Mouse (Mus musculus): ENCODE data around the gene Mccc1. TPM values are rescaled to one million over a fixed set of nuclear protein-coding genes. Genes with fewer than 3 reads are reported as not detected.

The Mccc1 gene
- total RNA-seq (2021) = 10 to 100 TPM; 80.9 to 98.5 TPM
- 47.4 and 85.0 TPM in 2 replicates for polyA plus RNA-seq (2012; rRNA removed)
- long read RNA-seq, transcript Mccc1-201 (19 exons, 2,455 nt) = major isoform, 121 of 166 reads
- long read RNA-seq, partial matches to known transcripts = 24 of 166 reads
- long read RNA-seq, other reads (novel, unspliced or antisense) = 21 of 166 reads

GRCm38 (mm10) chr3:36000275-36001239 is at the start of gene Mccc1:
Gene Mccc1 (minus strand): TSS chr3:36000678.
- H3K79me2 ChIP-seq (replicated peaks; ENCODE audit: control insufficient read depth, insufficient read depth, low read length) = no peaks in the 10 kb centered on the region
- H3K36me3 ChIP-seq (ENCODE audit: control insufficient read depth, insufficient read depth, low read length) = peaks cover 4% of the 10 kb centered on the region; the same call in 1 of the 2 replicates
- intact Hi-C loops (cut with DNase I) = loop anchor here (2.0 to 5.0 kb wide), 3 partner anchors 64 to 246 kb away; partner anchors contain the start of genes Acad9 and Atp11b
- WGBS = 3% methylated on average over 39 of the region's 39 CpGs
- no peaks in the 10 kb centered on the region for H3K27me3 ChIP-seq (ENCODE audit: control insufficient read depth, insufficient read depth, low read length)
- H3K4me3 ChIP-seq = peak within 1 kb of the TSS; percentile 75
- H3K4me1 ChIP-seq (ENCODE audit: control insufficient read depth, insufficient read depth, low read length) = peaks cover 1% of the 10 kb centered on the region
- H3K27ac ChIP-seq = peak within 1 kb of the TSS; percentile 98
- DNase-seq = peak; percentile 96
- no peak for TF ChIP-seq CTCF (IDR thresholded peaks at IDR 0.05)
- TF ChIP-seq EP300 (IDR thresholded peaks at IDR 0.05; ENCODE audit: insufficient read depth, low read depth, low read length) = peak; percentile 88
- TF ChIP-seq POLR2A (IDR thresholded peaks at IDR 0.05; ENCODE audit: insufficient read depth, low read depth, low read length) = peak; percentile 77
- peak within 1 kb of the TSS; percentile 83 for H3K9ac ChIP-seq (ENCODE audit: low read depth, low read length)

GRCm38 (mm10) chr3:36049106-36049505 is 48.6 kb upstream of the Mccc1 start:
- H3K27me3 ChIP-seq (ENCODE audit: control insufficient read depth, insufficient read depth, low read length) = no peaks in the 10 kb centered on the region
- no peaks in the 10 kb centered on the region for H3K4me1 ChIP-seq (ENCODE audit: control insufficient read depth, insufficient read depth, low read length)
- intact Hi-C loops (cut with DNase I) = no loop called here
- H3K9ac ChIP-seq (ENCODE audit: low read depth, low read length) = no peak overlapping the region
- 49% methylated on average over 1 of the region's 1 CpGs for WGBS
- no peak for DNase-seq
- H3K27ac ChIP-seq = no peak overlapping the region
- H3K4me3 ChIP-seq = no peak overlapping the region
- TF ChIP-seq EP300 (IDR thresholded peaks at IDR 0.05; ENCODE audit: insufficient read depth, low read depth, low read length) = no peak
- no peak for TF ChIP-seq POLR2A (IDR thresholded peaks at IDR 0.05; ENCODE audit: insufficient read depth, low read depth, low read length)
- no peak for TF ChIP-seq CTCF (IDR thresholded peaks at IDR 0.05)
- H3K79me2 ChIP-seq (replicated peaks; ENCODE audit: control insufficient read depth, insufficient read depth, low read length) = no peaks in the 10 kb centered on the region
- no peaks in the 10 kb centered on the region for H3K36me3 ChIP-seq (ENCODE audit: control insufficient read depth, insufficient read depth, low read length)

- intact Hi-C loops (cut with DNase I) = no loop called here
- WGBS = 68% methylated on average over 4 of the region's 4 CpGs
These were observed 44.6 kb upstream of the Mccc1 start for GRCm38 (mm10) chr3:36045086-36045485.

GRCm38 (mm10) chr3:36044520-36044919 is 44.0 kb upstream of the Mccc1 start:
- Histone ChIP-seq H3K4me1 (ENCODE audit: control insufficient read depth, insufficient read depth, low read length) (no peaks in the 10 kb centered on the region), H3K36me3 (ENCODE audit: control insufficient read depth, insufficient read depth, low read length) (no peaks in the 10 kb centered on the region), H3K27ac (no peak overlapping the region), H3K79me2 (replicated peaks; ENCODE audit: control insufficient read depth, insufficient read depth, low read length) (no peaks in the 10 kb centered on the region), H3K9ac (ENCODE audit: low read depth, low read length) (no peak overlapping the region), H3K27me3 (ENCODE audit: control insufficient read depth, insufficient read depth, low read length) (no peaks in the 10 kb centered on the region), H3K4me3 (no peak overlapping the region)
- intact Hi-C loops (cut with DNase I) = no loop called here
- TF ChIP-seq CTCF (IDR thresholded peaks at IDR 0.05) (no peak), EP300 (IDR thresholded peaks at IDR 0.05; ENCODE audit: insufficient read depth, low read depth, low read length) (no peak), POLR2A (IDR thresholded peaks at IDR 0.05; ENCODE audit: insufficient read depth, low read depth, low read length) (no peak)
- DNase-seq = no peak

More at GRCm38 (mm10) chr3:36045086-36045485, 44.6 kb upstream of the Mccc1 start:
- no peaks in the 10 kb centered on the region for H3K79me2 ChIP-seq (replicated peaks; ENCODE audit: control insufficient read depth, insufficient read depth, low read length)
- no peak for TF ChIP-seq EP300 (IDR thresholded peaks at IDR 0.05; ENCODE audit: insufficient read depth, low read depth, low read length)
- no peak for TF ChIP-seq CTCF (IDR thresholded peaks at IDR 0.05)
- TF ChIP-seq POLR2A (IDR thresholded peaks at IDR 0.05; ENCODE audit: insufficient read depth, low read depth, low read length) = no peak
- H3K4me1 ChIP-seq (ENCODE audit: control insufficient read depth, insufficient read depth, low read length) = no peaks in the 10 kb centered on the region
- H3K9ac ChIP-seq (ENCODE audit: low read depth, low read length) = no peak overlapping the region
- no peaks in the 10 kb centered on the region for H3K36me3 ChIP-seq (ENCODE audit: control insufficient read depth, insufficient read depth, low read length)
- no peak overlapping the region for H3K27ac ChIP-seq
- no peak overlapping the region for H3K4me3 ChIP-seq
- DNase-seq = no peak
- H3K27me3 ChIP-seq (ENCODE audit: control insufficient read depth, insufficient read depth, low read length) = no peaks in the 10 kb centered on the region

GRCm38 (mm10) chr3:36031740-36032510 is 31.4 kb upstream of the Mccc1 start:
- Histone ChIP-seq H3K79me2 (replicated peaks; ENCODE audit: control insufficient read depth, insufficient read depth, low read length) (no peaks in the 10 kb centered on the region), H3K9ac (ENCODE audit: low read depth, low read length) (no peak overlapping the region), H3K27ac (no peak overlapping the region), H3K36me3 (ENCODE audit: control insufficient read depth, insufficient read depth, low read length) (no peaks in the 10 kb centered on the region), H3K27me3 (ENCODE audit: control insufficient read depth, insufficient read depth, low read length) (no peaks in the 10 kb centered on the region), H3K4me1 (ENCODE audit: control insufficient read depth, insufficient read depth, low read length) (no peaks in the 10 kb centered on the region), H3K4me3 (no peak overlapping the region)
- TF ChIP-seq EP300 (IDR thresholded peaks at IDR 0.05; ENCODE audit: insufficient read depth, low read depth, low read length) (no peak), POLR2A (IDR thresholded peaks at IDR 0.05; ENCODE audit: insufficient read depth, low read depth, low read length) (no peak), CTCF (IDR thresholded peaks at IDR 0.05) (no peak)
- no peak for DNase-seq
- WGBS = 26% methylated on average over 6 of the region's 6 CpGs
- intact Hi-C loops (cut with DNase I) = no loop called here
